Mouse (Mus musculus): Measurements from ENCODE around the gene Gm32802.
"Not testable (repeated sequence)": the region's sequence is repeated elsewhere in the genome, so short reads cannot be mapped to it uniquely, and the experiment has no call there.

DNA sequence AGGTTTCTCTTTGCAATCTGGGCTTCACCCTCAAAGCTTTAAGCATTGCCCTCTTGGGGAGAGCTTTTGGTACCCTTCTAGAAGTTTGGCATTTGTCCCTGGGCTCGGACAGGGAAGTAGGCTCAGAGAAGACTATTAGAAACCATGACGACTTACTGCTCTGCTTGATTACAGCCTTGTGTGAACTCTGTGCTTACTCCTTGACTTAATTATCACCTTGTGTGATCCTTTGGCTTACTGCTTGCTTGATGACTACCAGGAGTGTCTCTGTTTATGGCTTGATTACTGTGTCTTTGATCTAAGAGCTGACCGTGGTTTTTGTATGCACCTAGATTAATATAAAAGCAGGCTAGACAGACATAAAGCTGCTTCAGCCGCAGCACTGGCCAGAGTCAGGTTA lies 19.6 kb downstream of the Gm32802 start:
- not testable (repeated sequence) for TF ChIP-seq TAL1, GATA1 (IDR thresholded peaks at IDR 0.05; ENCODE audit: low read length)

Data from erythroblast, embryonic 14.5 days (primary cell).